Mouse (Mus musculus): ENCODE measurements around the gene Dst.

GRCm38 (mm10) chr1:34103713-34104172 lies 195.7 kb downstream of the Dst start:
- no peak for TF ChIP-seq CTCF (IDR thresholded peaks at IDR 0.05; ENCODE audit: low read depth)
- TF ChIP-seq EP300 (IDR thresholded peaks at IDR 0.05; ENCODE audit: low read depth) = no peak

All from heart, postnatal 0 days (tissue).